Mouse (Mus musculus): ENCODE results near the gene Hoxa5.

Hoxa5 gene

GRCm38 (mm10) chr6:52239625-52240388, 35.4 kb upstream of the Hoxa5 start:
- peak; percentile 65 for DNase-seq

- DNase-seq = peak; percentile 48
These were observed 34.6 kb upstream of the Hoxa5 start for GRCm38 (mm10) chr6:52238976-52239375.

GRCm38 (mm10) chr6:52238155-52238545, 33.8 kb upstream of the Hoxa5 start:
- peak; percentile 42 for DNase-seq

- peak; percentile 45 for DNase-seq
These were observed 33.2 kb upstream of the Hoxa5 start for GRCm38 (mm10) chr6:52237346-52238154.

- DNase-seq = peak; percentile 51
These were observed 32.4 kb upstream of the Hoxa5 start for GRCm38 (mm10) chr6:52236806-52237205.

GRCm38 (mm10) chr6:52235866-52236265, 31.5 kb upstream of the Hoxa5 start:
- DNase-seq = no peak

- peak; percentile 40 for DNase-seq
These were observed 30.9 kb upstream of the Hoxa5 start for GRCm38 (mm10) chr6:52235267-52235666.

- DNase-seq = peak; percentile 76
These were observed 30.2 kb upstream of the Hoxa5 start for GRCm38 (mm10) chr6:52234428-52235140.

- DNase-seq = peak; percentile 89
These were observed 29.4 kb upstream of the Hoxa5 start for GRCm38 (mm10) chr6:52233546-52234427.

GRCm38 (mm10) chr6:52232984-52233545, 28.7 kb upstream of the Hoxa5 start:
- DNase-seq = no peak

GRCm38 (mm10) chr6:52232568-52232965, 28.2 kb upstream of the Hoxa5 start:
- peak; percentile 79 for DNase-seq

GRCm38 (mm10) chr6:52231885-52232567, 27.6 kb upstream of the Hoxa5 start:
- peak; percentile 74 for DNase-seq

GRCm38 (mm10) chr6:52230516-52231165, 26.3 kb upstream of the Hoxa5 start, which contains the start of gene Hoxa9:
TSS of gene Hoxa9 (minus strand) at chr6:52231089.
- peak; percentile 76 for DNase-seq

- peak; percentile 88 for DNase-seq
These were observed 25.4 kb upstream of the Hoxa5 start for GRCm38 (mm10) chr6:52229558-52230416.

- peak; percentile 82 for DNase-seq
These were observed 24.4 kb upstream of the Hoxa5 start for GRCm38 (mm10) chr6:52228475-52229465.

GRCm38 (mm10) chr6:52227470-52228222, 23.3 kb upstream of the Hoxa5 start:
- DNase-seq = peak; percentile 54

GRCm38 (mm10) chr6:52226569-52227257, 22.3 kb upstream of the Hoxa5 start:
- peak; percentile 67 for DNase-seq
